Mouse (Mus musculus): ENCODE measurements around the gene Gm9774.

Gene Gm9774

GRCm38 (mm10) chr3:92429323-92429722 is at the start of gene Gm9774:
TSS of gene Gm9774 (minus strand) at chr3:92429423.
- DNase-seq (ENCODE audit: low spot score), result no peak

GRCm38 (mm10) chr3:92470111-92470510 is 40.9 kb upstream of the Gm9774 start:
- DNase-seq (ENCODE audit: low spot score), result no peak

- no peak for DNase-seq (ENCODE audit: low spot score)
These were observed 38.2 kb upstream of the Gm9774 start for GRCm38 (mm10) chr3:92467424-92467823.

GRCm38 (mm10) chr3:92466576-92466975 is 37.4 kb upstream of the Gm9774 start:
- DNase-seq (ENCODE audit: low spot score), result no peak

- DNase-seq (ENCODE audit: low spot score), result no peak
These were observed 29.4 kb upstream of the Gm9774 start, which contains the start of gene Sprr3 for GRCm38 (mm10) chr3:92458620-92459019. TSS of gene Sprr3 (minus strand) at chr3:92458720.

- DNase-seq (ENCODE audit: low spot score), result no peak
These were observed 25.9 kb upstream of the Gm9774 start for GRCm38 (mm10) chr3:92455151-92455550.

- no peak for DNase-seq (ENCODE audit: low spot score)
These were observed 11.0 kb upstream of the Gm9774 start for GRCm38 (mm10) chr3:92440177-92440576.

- no peak for DNase-seq (ENCODE audit: low spot score)
These were observed 9.5 kb upstream of the Gm9774 start, which contains the start of gene Sprr1b for GRCm38 (mm10) chr3:92438689-92439088. TSS of gene Sprr1b (minus strand) at chr3:92438789.

- no peak for DNase-seq (ENCODE audit: low spot score)
These were observed 3.1 kb upstream of the Gm9774 start, which contains the start of gene Sprr2k for GRCm38 (mm10) chr3:92432282-92432681. TSS of gene Sprr2k (plus strand) at chr3:92432582.

GRCm38 (mm10) chr3:92417782-92418181 is 11.4 kb downstream of the Gm9774 start, which contains the start of gene Sprr2j-ps:
TSS of gene Sprr2j-ps (plus strand) at chr3:92418082.
- no peak for DNase-seq (ENCODE audit: low spot score)

GRCm38 (mm10) chr3:92407691-92408090 is 21.5 kb downstream of the Gm9774 start, which contains the start of gene Sprr2i:
TSS of gene Sprr2i (plus strand) at chr3:92407991.
- DNase-seq (ENCODE audit: low spot score), result no peak

- DNase-seq (ENCODE audit: low spot score), result no peak
These were observed 34.9 kb downstream of the Gm9774 start for GRCm38 (mm10) chr3:92394301-92394700.

GRCm38 (mm10) chr3:92385385-92385784 is 43.8 kb downstream of the Gm9774 start, which contains the start of gene Sprr2h:
TSS of gene Sprr2h (plus strand) at chr3:92385685.
- DNase-seq (ENCODE audit: low spot score), result no peak

All from spleen, adult 12 weeks (tissue).